Mouse (Mus musculus) gastrocnemius, postnatal 14 days (tissue): Measurements from ENCODE around the gene Eed. TPM values are rescaled to one million over a fixed set of nuclear protein-coding genes. Genes with fewer than 3 reads are reported as not detected.

Experiments used
- DNase-seq: peaks from one replicate; pipeline ENCODE4 v3.0.0; 2021; ENCODE audit warnings: mixed read lengths
- intact Hi-C: fragments of 180-260 bp; cut with DNase I; formaldehyde crosslinking; loops from one replicate; pipeline ENCODE4 v1.15.1; 2025; ENCODE audit warnings: low total_unique reads
- total RNA-seq, 2 experiments: library from RNA; stranded (reverse); gene quantifications; 2 replicates each; pipeline ENCODE4 v1.2.3; 2021

Eed gene
- total RNA-seq, 2 experiments from 2014 or later, result 19.1 to 26.6 TPM

DNA sequence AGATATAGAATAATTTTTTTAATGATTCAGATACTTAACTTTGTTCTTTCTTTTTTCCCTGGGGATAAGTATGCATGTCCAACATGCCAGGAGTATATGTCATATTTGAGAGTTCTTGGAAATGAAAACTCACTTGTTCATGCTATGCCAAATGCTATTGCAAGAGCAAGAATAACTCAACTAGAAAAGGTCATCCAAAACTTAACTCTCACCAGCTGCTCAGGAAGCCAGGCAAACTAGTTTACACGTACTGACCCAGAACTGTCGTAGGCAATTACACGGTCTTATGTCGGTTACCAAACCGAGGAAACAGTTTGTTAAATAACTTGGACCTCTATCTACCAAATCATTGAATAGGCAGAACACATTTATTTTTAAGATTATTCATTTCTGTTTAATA is 64.1 kb downstream of the Eed start:
- no peak for DNase-seq
- intact Hi-C loops, result no loop called here

DNA sequence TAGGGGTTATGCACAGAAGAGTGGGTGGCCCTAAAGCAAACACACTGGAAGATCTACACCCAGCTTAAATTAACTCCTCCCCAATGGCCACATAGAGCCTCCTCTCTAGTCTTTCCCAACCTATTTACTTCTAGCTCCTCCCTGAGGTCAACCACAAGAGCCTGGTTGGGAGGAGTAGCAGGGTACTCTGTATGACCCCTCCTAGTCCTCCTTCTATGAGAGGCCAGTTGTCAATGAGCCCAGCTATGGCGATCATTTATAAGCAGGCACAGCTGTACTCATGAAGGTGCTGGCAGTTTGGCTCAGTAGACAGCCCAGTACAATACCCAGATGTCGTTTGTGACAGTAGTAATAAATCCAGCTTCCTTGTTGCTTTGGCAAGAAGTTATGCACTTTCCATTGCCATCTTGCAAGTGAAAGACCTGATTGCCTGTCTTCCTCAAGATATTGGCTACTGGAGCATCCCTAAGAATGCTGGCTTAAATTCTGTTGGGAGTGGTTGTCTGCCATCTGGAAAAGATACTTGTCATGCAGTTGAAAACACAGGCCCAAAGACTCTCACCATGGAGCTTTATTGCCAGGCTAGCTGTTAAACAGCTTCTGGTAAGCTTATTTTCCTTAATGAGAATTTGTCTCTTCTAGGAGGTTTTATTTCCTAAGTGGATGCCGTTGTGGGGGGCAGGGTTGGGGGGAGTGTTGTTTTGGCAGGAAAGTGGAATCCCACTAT is 67.2 kb downstream of the Eed start:
- no peak for DNase-seq
- intact Hi-C loops, result no loop called here

GRCm38 (mm10) chr7:89912356-89912755 is 68.4 kb downstream of the Eed start:
- intact Hi-C loops, result no loop called here
- no peak for DNase-seq

DNA sequence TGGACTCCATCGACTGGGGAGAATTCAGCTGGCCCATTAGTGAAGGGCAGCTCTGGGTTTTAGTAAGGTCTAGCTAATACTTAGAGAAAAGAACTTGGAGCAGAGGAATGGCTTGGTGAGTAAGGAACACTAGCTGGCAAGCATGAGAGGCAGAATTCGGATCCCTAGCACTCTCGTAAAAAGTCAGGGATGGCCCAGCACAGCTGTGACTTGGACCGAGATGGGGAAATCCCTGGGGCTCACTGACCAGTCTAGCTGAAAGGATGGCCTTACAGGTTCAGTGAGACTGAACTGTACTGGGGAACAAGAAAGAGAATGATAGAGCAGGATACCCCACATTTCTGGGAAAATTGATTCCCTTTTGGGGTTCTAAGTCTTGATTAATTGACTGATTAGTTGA is 71.1 kb downstream of the Eed start:
- intact Hi-C loops, result no loop called here

GRCm38 (mm10) chr7:89908899-89909621 is 71.7 kb downstream of the Eed start:
- no peak for DNase-seq
- intact Hi-C loops, result no loop called here

More for the DNA sequence above, 71.1 kb downstream of the Eed start:
- DNase-seq, result peak; percentile 33

DNA sequence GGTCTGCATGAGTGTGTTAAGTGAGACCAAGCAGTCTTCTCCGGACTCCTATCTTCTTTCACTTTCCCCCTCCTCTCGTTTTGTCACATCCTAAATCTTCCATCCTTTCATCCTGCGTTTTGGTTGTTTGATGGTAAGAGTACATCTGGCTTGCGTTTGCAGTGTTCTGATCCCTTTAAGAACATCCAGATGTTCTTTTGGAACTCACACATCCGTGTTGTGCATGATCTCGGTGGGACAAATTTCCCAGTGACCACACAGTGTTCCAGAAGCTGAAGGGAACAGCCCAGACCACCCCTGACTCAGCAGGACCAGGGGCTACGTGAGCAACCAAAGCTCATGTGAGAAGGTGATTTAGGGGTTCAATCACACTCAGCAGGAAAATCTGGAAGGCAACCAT is 72.4 kb downstream of the Eed start:
- DNase-seq, result no peak
- intact Hi-C loops, result no loop called here

GRCm38 (mm10) chr7:89907950-89908349 is 72.8 kb downstream of the Eed start:
- intact Hi-C loops, result no loop called here

More at GRCm38 (mm10) chr7:89907950-89908349, 72.8 kb downstream of the Eed start:
- peak; percentile 69 for DNase-seq

Other genes starting within 250 kb of the Eed start
- gene Ccdc81, start 77.4 kb downstream of the Eed start, total RNA-seq, result under 1 TPM in 1 of 2 experiments, not detected in 1; 0.16 TPM
- 10 to 100 TPM; 78.7 to 78.9 TPM for gene Hikeshi, start 39.8 kb downstream of the Eed start, total RNA-seq
- gene Picalm, start 149.2 kb upstream of the Eed start, total RNA-seq, result 100 to 1,000 TPM; 111 to 140 TPM